8 mouse cellular contexts compared by ENCODE assay signal in genomic region chr2:32361437-32361836, GRCm38 (mm10). TPM values are rescaled to one million over a fixed set of nuclear protein-coding genes. Genes with fewer than 3 reads are reported as not detected.
DNase-seq lines count a peak whose midpoint lies in the region; ATAC-seq lines count a peak whose summit lies in the region.

No protein-coding gene starts in this region.

- no peak overlapping the region for H3K27ac ChIP-seq in hindbrain, embryonic 15.5 days (replicated peaks)

- DNase-seq in T-cell, adult 2 months (ENCODE audit: low spot score): peak; percentile 50
- DNase-seq in cerebellum, postnatal 14 days: peak; percentile 86 to 89
- peak; percentile 75 for DNase-seq in gastrocnemius, adult 18-20 months (ENCODE audit: low spot score)
- DNase-seq in left cerebral cortex, postnatal 14 days (ENCODE audit: low spot score in 2 of 2): peak; percentile 75 to 77
- DNase-seq in right cerebral cortex, postnatal 10 days (ENCODE audit: low spot score in 2 of 2): peak; percentile 81 to 82
- peak; percentile 53 to 75 for DNase-seq in urinary bladder, postnatal 4 days (ENCODE audit: low spot score in 2 of 2)

- H3K4me3 ChIP-seq in hindbrain, embryonic 15.5 days: peak overlapping the region; percentile 36

- peak overlapping the region; percentile 36; the same call in 1 of the 2 replicates for H3K9ac ChIP-seq in hindbrain, embryonic 15.5 days

- intact Hi-C loops in left cerebral cortex, postnatal 14 days (cut with DNase I): no loop called here

- H3K36me3 ChIP-seq in hindbrain, embryonic 15.5 days: peaks cover 3% of the 10 kb centered on the region; the same call in 1 of the 2 replicates

- H3K4me1 ChIP-seq in hindbrain, embryonic 15.5 days (replicated peaks): peaks cover 29% of the 10 kb centered on the region

- no peaks in the 10 kb centered on the region for H3K9me3 ChIP-seq in hindbrain, embryonic 15.5 days

- H3K4me2 ChIP-seq in hindbrain, embryonic 15.5 days: peak overlapping the region; percentile 65

- 1% methylated on average over 24 of the region's 24 CpGs for WGBS in hindbrain, embryonic 15.5 days

- H3K27me3 ChIP-seq in hindbrain, embryonic 15.5 days: 0 out of 2 replicates have a peak, but pooled peaks cover 3% of the 10 kb centered on the region

- ATAC-seq in hindbrain, embryonic 15.5 days (ENCODE audit: low FRiP score, low read depth): peak; percentile 42; the same call in 1 of the 2 replicates
- ATAC-seq in megakaryocyte, adult 5-6 weeks (ENCODE audit: poor library complexity, severe bottlenecking): peak; percentile 60

RNA-seq across cellular contexts. Expression of gene Dnm1, which starts 8.3 kb away (rescaled TPM):
- 1 to 10 TPM; 3.5 to 5.3 TPM for total RNA-seq in gastrocnemius, adult 18-20 months (2021)
- polyA plus RNA-seq in hindbrain, embryonic 15.5 days (2015; fragmentation: Nextera tagmentation; extraction: Ambion mirVana): 77.2 and 86.0 TPM in 2 replicates
- 1,000 to 10,000 TPM; 1,093 to 1,153 TPM for total RNA-seq in left cerebral cortex, postnatal 14 days (2021)
- total RNA-seq in megakaryocyte, adult 5-6 weeks (2015): 0.47 TPM in 1 of 2 replicates, not detected in the other
- total RNA-seq in megakaryocyte, adult 5-6 weeks (2017): not detected in 2 replicates

RNA-seq across cellular contexts. Expression of gene Ciz1, which starts 9.3 kb away (rescaled TPM):
- total RNA-seq in gastrocnemius, adult 18-20 months (2021): 10 to 100 TPM; 25.6 to 27.5 TPM
- 48.2 and 60.7 TPM in 2 replicates for polyA plus RNA-seq in hindbrain, embryonic 15.5 days (2015; fragmentation: Nextera tagmentation; extraction: Ambion mirVana)
- 10 to 100 TPM; 69.5 to 79.0 TPM for total RNA-seq in left cerebral cortex, postnatal 14 days (2021)
- 56.3 and 67.0 TPM in 2 replicates for total RNA-seq in megakaryocyte, adult 5-6 weeks (2015)
- total RNA-seq in megakaryocyte, adult 5-6 weeks (2017): 66.2 and 81.0 TPM in 2 replicates

RNA-seq across cellular contexts. Expression of gene 1110008P14Rik, which starts 20.3 kb away (rescaled TPM):
- 10 to 100 TPM; 42.6 to 47.1 TPM for total RNA-seq in gastrocnemius, adult 18-20 months (2021)
- 156 and 160 TPM in 2 replicates for polyA plus RNA-seq in hindbrain, embryonic 15.5 days (2015; fragmentation: Nextera tagmentation; extraction: Ambion mirVana)
- 100 to 1,000 TPM; 265 to 282 TPM for total RNA-seq in left cerebral cortex, postnatal 14 days (2021)
- 30.4 and 38.4 TPM in 2 replicates for total RNA-seq in megakaryocyte, adult 5-6 weeks (2015)
- 29.1 and 32.3 TPM in 2 replicates for total RNA-seq in megakaryocyte, adult 5-6 weeks (2017)

RNA-seq across cellular contexts. Expression of gene Lcn2, which starts 26.6 kb away (rescaled TPM):
- total RNA-seq in gastrocnemius, adult 18-20 months (2021): 1 to 10 TPM; 1.4 to 4.8 TPM
- 0.73 and 1.2 TPM in 2 replicates for polyA plus RNA-seq in hindbrain, embryonic 15.5 days (2015; fragmentation: Nextera tagmentation; extraction: Ambion mirVana)
- total RNA-seq in left cerebral cortex, postnatal 14 days (2021): 1 to 10 TPM; 1.5 to 2.6 TPM
- total RNA-seq in megakaryocyte, adult 5-6 weeks (2015): 3,591 and 4,679 TPM in 2 replicates
- 682 and 1,100 TPM in 2 replicates for total RNA-seq in megakaryocyte, adult 5-6 weeks (2017)

RNA-seq across cellular contexts. Expression of gene Ptges2, which starts 34.3 kb away (rescaled TPM):
- total RNA-seq in gastrocnemius, adult 18-20 months (2021): 10 to 100 TPM; 37.1 to 43.0 TPM
- polyA plus RNA-seq in hindbrain, embryonic 15.5 days (2015; fragmentation: Nextera tagmentation; extraction: Ambion mirVana): 51.0 and 57.4 TPM in 2 replicates
- total RNA-seq in left cerebral cortex, postnatal 14 days (2021): 10 to 100 TPM; 43.5 to 48.3 TPM
- total RNA-seq in megakaryocyte, adult 5-6 weeks (2015): 5.0 and 6.7 TPM in 2 replicates
- 7.2 and 8.8 TPM in 2 replicates for total RNA-seq in megakaryocyte, adult 5-6 weeks (2017)

Comparison
In these comparisons a context has a peak if more than half of its experiments do, and no peak if none do; other contexts are left out.
1. RNA of gene Dnm1, which starts 8.3 kb away (total RNA-seq): 1,093 to 1,153 TPM in left cerebral cortex, postnatal 14 days; 3.5 to 5.3 TPM in gastrocnemius, adult 18-20 months and 0.47 TPM in megakaryocyte, adult 5-6 weeks; every median in the first group is over 100 times any median in the second.
2. RNA of gene 1110008P14Rik, which starts 20.3 kb away (total RNA-seq): 265 to 282 TPM in left cerebral cortex, postnatal 14 days; 42.6 to 47.1 TPM in gastrocnemius, adult 18-20 months and 29.1 to 38.4 TPM in megakaryocyte, adult 5-6 weeks; every median in the first group is over 4 times any median in the second.
3. Peak in every context shown above with its lines, with median percentiles within 50 percentile points of each other: DNase-seq.